Mouse (Mus musculus) heart, embryonic 10.5 days (tissue): ENCODE data around the gene Ahnak2. TPM values are rescaled to one million over a fixed set of nuclear protein-coding genes. Genes with fewer than 3 reads are reported as not detected.
A peak's percentile ranks its signal among the peaks of the same experiment; 100 is the strongest.

Experiments used
- DNase-seq: peaks from one replicate; pipeline ENCODE4 v3.0.0-alpha.2; 2017; ENCODE audit warnings: low spot score
- H3K27ac ChIP-seq: fragments of 300-500 bp; sonication (generic); 2 replicates; pipeline ENCODE4 v1.5.1; 2016; ENCODE audit warnings: mild to moderate bottlenecking
- H3K27me3 ChIP-seq: fragments of 300-500 bp; sonication (generic); 2 replicates; pipeline ENCODE4 v1.6.1; 2016; ENCODE audit warnings: mild to moderate bottlenecking; ENCODE audit not compliant: poor library complexity, insufficient read depth, severe bottlenecking
- H3K36me3 ChIP-seq: fragments of 300-500 bp; sonication (generic); 2 replicates; pipeline ENCODE4 v1.6.1; 2016; ENCODE audit warnings: mild to moderate bottlenecking, moderate library complexity
- H3K4me1 ChIP-seq: fragments of 300-500 bp; sonication (generic); 2 replicates; pipeline ENCODE4 v1.6.1; 2016; ENCODE audit warnings: mild to moderate bottlenecking
- H3K4me3 ChIP-seq: fragments of 300-500 bp; sonication (generic); 2 replicates; pipeline ENCODE4 v1.5.1; 2016; ENCODE audit warnings: mild to moderate bottlenecking, moderate library complexity
- H3K9me3 ChIP-seq: fragments of 300-500 bp; sonication (generic); 2 replicates; pipeline ENCODE4 v1.6.1; 2016; ENCODE audit warnings: mild to moderate bottlenecking, moderate library complexity
- WGBS: fragments of 180-500 bp; shearing (Covaris S2); methylation state at CpG from one replicate; pipeline ENCODE4 v1.1.7; 2016; 5-methylcytosine and 5-hydroxymethylcytosine counted together
- microRNA-seq: library from miRNA; unstranded; fragments of <30 nt; microRNA quantifications from one replicate; pipeline ENCODE4, GENCODE M21; 2017
- polyA plus RNA-seq: library from polyadenylated mRNA; unstranded; fragments of >200 nt; fragmentation: Nextera tagmentation; extraction: Ambion mirVana; gene quantifications from 2 replicates; pipeline ENCODE4 v1.2.1, GENCODE M21; 2016

The Ahnak2 gene
- polyA plus RNA-seq, 1 experiment from 2014 or later = 0.53 TPM

DNA sequence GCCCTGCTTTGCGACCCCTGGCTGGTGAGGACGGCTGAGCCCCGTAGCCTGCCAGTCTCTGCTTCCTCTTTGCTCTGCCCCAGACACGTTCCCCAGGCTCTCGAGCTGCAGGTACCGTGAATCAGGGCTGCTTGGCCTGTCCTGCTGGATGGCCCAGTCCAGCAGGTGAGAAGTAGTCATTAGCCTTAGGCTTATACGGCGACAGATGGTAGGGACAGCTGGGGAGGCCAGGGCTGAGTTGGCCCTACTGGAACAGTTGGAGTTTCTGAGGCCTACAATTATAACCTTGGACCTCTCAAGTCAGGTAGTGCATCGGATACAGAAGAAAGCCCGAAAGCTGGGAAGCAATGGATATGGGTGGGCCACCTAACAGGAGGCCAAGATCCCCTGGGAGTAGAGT, 69.9 kb downstream of the Ahnak2 start:
- Histone ChIP-seq H3K9me3 (no peaks in the 10 kb centered on the region), H3K4me3 (no peak overlapping the region), H3K4me1 (peaks cover 7% of the 10 kb centered on the region; the same call in 1 of the 2 replicates), H3K36me3 (peaks cover 11% of the 10 kb centered on the region), H3K27ac (no peak overlapping the region), H3K27me3 (peaks cover 22% of the 10 kb centered on the region; the same call in 1 of the 2 replicates)
- WGBS = 84% methylated on average over 10 of the region's 10 CpGs
- DNase-seq = no peak

DNA sequence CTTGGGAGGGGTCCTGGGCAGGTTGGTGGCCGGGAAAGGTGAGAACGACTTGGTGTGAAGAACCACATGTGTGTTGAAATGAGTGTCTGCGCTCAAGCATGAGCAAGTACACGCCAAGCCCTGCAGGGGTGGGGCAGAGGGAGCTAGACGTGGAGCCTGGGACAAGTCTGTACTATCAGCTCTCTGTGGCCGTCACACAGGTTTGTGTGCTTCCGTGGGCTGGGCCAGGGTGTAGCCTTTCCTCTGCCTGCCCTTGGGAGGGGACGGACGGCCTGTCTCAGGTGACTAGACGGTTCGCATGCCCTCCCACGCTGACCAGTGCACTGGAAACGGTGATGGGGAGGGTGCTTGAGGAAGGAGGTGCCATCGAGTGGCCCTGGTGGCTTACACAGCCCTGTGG, 71.6 kb downstream of the Ahnak2 start:
- H3K4me1 ChIP-seq = peaks cover 7% of the 10 kb centered on the region; the same call in 1 of the 2 replicates
- no peak overlapping the region for H3K27ac ChIP-seq
- WGBS = 82% methylated on average over 14 of the region's 14 CpGs
- H3K4me3 ChIP-seq = no peak overlapping the region
- no peaks in the 10 kb centered on the region for H3K9me3 ChIP-seq
- DNase-seq = no peak
- 0 out of 2 replicates have a peak, but pooled peaks cover 3% of the 10 kb centered on the region for H3K36me3 ChIP-seq
- peaks cover 25% of the 10 kb centered on the region for H3K27me3 ChIP-seq

DNA sequence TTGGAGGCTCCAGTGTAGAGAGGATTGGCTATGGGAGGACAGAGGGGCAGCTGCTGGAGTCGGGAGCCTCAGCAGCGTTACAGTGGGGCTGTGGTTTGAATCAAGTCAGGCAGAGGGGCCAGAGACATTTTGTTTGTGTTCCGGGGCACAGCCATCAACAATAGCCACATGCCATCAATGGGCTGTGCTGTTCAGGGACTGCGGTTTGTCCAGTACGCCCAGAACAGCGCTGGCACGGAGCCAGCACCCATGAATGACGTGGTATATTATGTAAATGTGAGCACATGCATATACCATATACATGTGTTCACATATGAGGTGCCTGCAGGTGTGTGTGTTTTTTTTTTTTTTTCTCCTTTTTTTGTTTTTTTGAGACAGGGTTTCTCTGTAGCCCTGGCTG, 74.7 kb downstream of the Ahnak2 start:
- Histone ChIP-seq H3K9me3 (no peaks in the 10 kb centered on the region), H3K27me3 (peaks cover 47% of the 10 kb centered on the region), H3K36me3 (0 out of 2 replicates have a peak, but pooled peaks cover 3% of the 10 kb centered on the region), H3K4me1 (peaks cover 14% of the 10 kb centered on the region), H3K4me3 (no peak overlapping the region), H3K27ac (no peak overlapping the region)
- DNase-seq = no peak
- WGBS = 86% methylated on average over 8 of the region's 8 CpGs

DNA sequence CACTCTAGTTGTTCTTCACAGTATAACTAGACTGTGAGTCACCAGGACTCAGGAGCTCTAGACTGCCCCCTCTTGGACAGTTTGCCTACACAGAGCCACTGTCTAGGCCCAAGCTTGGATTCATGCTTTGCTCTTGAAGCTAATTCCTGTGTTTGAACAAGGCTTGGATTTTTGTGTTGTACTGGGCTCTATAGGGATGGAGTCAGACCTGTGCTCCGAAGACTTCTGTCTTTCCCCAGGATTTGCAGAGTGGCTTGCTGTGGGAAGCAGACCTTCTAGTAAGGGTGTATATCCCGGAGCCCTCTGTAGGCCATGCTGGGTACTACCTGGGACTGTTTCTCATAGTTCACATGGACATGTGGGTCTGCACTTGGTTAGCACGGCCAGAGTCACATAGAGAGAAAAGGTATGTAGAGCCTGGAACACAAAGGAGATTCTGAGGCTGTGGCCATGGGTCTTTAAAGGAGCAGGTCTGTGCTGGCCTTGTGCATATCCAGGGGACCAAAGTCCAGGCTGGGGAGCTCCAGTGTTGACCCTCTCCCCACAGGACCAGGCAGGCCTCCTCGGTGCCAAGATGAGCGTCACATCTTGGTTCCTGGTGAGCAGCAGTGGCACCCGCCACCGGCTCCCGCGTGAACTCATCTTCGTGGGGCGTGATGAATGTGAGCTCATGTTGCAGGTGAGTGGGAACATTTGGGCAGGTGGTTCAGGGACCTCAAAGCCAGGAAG, 78.2 kb downstream of the Ahnak2 start:
- no peak overlapping the region for H3K27ac ChIP-seq
- peaks cover 27% of the 10 kb centered on the region for H3K4me1 ChIP-seq
- no peaks in the 10 kb centered on the region for H3K9me3 ChIP-seq
- H3K4me3 ChIP-seq = no peak overlapping the region
- no peaks in the 10 kb centered on the region for H3K36me3 ChIP-seq
- peaks cover 70% of the 10 kb centered on the region for H3K27me3 ChIP-seq
- 71% methylated on average over 11 of the region's 11 CpGs for WGBS
- no peak for DNase-seq

- WGBS = 85% methylated on average over 6 of the region's 6 CpGs
- H3K4me3 ChIP-seq = peak overlapping the region; percentile 87
- DNase-seq = no peak
- H3K27me3 ChIP-seq = peaks cover 70% of the 10 kb centered on the region
- no peaks in the 10 kb centered on the region for H3K36me3 ChIP-seq
- H3K27ac ChIP-seq = 0 out of 2 replicates have a peak overlapping the region, but pooled peaks have one; percentile 84
- H3K9me3 ChIP-seq = no peaks in the 10 kb centered on the region
- H3K4me1 ChIP-seq = peaks cover 34% of the 10 kb centered on the region
These were observed 79.0 kb downstream of the Ahnak2 start for GRCm38 (mm10) chr12:112723445-112723844.

DNA sequence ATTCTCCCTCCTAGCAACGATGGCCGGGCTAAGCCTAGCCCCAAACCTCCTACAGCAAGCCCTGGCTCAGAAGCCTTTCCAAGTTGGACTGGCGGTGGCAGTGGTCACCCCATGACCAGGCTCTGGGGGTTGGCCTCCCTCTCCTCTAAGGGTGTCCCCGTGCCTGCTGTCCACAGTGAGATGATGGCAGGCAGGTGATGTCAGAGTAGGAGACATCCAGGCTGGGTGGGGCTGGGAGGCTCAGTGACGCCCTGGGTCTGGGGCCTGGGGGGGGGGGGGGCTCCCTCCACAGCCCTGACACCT, 79.5 kb downstream of the Ahnak2 start:
- DNase-seq = no peak
- peaks cover 34% of the 10 kb centered on the region for H3K4me1 ChIP-seq
- peak overlapping the region; percentile 87 for H3K4me3 ChIP-seq
- no peaks in the 10 kb centered on the region for H3K9me3 ChIP-seq
- no peaks in the 10 kb centered on the region for H3K36me3 ChIP-seq
- WGBS = 10% methylated on average over 5 of the region's 5 CpGs
- peaks cover 70% of the 10 kb centered on the region for H3K27me3 ChIP-seq
- H3K27ac ChIP-seq = peak overlapping the region; percentile 84; the same call in 1 of the 2 replicates

GRCm38 (mm10) chr12:112722240-112723027, 80.0 kb downstream of the Ahnak2 start:
- Histone ChIP-seq H3K36me3 (no peaks in the 10 kb centered on the region), H3K9me3 (no peaks in the 10 kb centered on the region), H3K27ac (peak overlapping the region; percentile 84), H3K27me3 (peaks cover 68% of the 10 kb centered on the region), H3K4me1 (peaks cover 34% of the 10 kb centered on the region), H3K4me3 (peak overlapping the region; percentile 87)
- DNase-seq = no peak
- WGBS = 2% methylated on average over 74 of the region's 75 CpGs

Small RNA genes within 50 kb of the gene (microRNA-seq; reads per million reads assigned to microRNA genes)
- not detected for gene Mir6940

Other genes with a start within 250 kb of the Ahnak2 start
- gene Inf2, start 213.9 kb downstream of the Ahnak2 start, polyA plus RNA-seq = 3.5 and 5.6 TPM in 2 replicates
- gene Adssl1, start 182.6 kb downstream of the Ahnak2 start, polyA plus RNA-seq = 57.2 and 99.3 TPM in 2 replicates
- 175 and 207 TPM in 2 replicates for gene Siva1, start 158.0 kb downstream of the Ahnak2 start, polyA plus RNA-seq
- 57.1 and 82.0 TPM in 2 replicates for gene Akt1, start 127.8 kb downstream of the Ahnak2 start, polyA plus RNA-seq
- 3.9 and 4.3 TPM in 2 replicates for gene Zbtb42, start 123.8 kb downstream of the Ahnak2 start, polyA plus RNA-seq
- 3.9 and 6.6 TPM in 2 replicates for gene Cep170b, start 82.2 kb downstream of the Ahnak2 start, polyA plus RNA-seq
- 0.57 and 2.9 TPM in 2 replicates for gene Pld4, start 42.0 kb downstream of the Ahnak2 start, polyA plus RNA-seq
- 13.0 and 14.9 TPM in 2 replicates for gene Clba1, start 6.3 kb upstream of the Ahnak2 start, polyA plus RNA-seq
- 66.5 and 98.2 TPM in 2 replicates for gene Cdca4, start 26.8 kb upstream of the Ahnak2 start, polyA plus RNA-seq
- gene Gpr132, start 65.6 kb upstream of the Ahnak2 start, polyA plus RNA-seq = 0.11 TPM in 1 of 2 replicates, not detected in the other
- gene Jag2, start 127.1 kb upstream of the Ahnak2 start, polyA plus RNA-seq = 2.0 and 3.6 TPM in 2 replicates
- 48.6 and 65.5 TPM in 2 replicates for gene Nudt14, start 139.5 kb upstream of the Ahnak2 start, polyA plus RNA-seq
- gene Btbd6, start 173.8 kb upstream of the Ahnak2 start, polyA plus RNA-seq = 22.3 and 23.6 TPM in 2 replicates
- gene Brf1, start 198.0 kb upstream of the Ahnak2 start, polyA plus RNA-seq = 35.3 and 41.5 TPM in 2 replicates
- gene Pacs2, start 211.9 kb upstream of the Ahnak2 start, polyA plus RNA-seq = 11.7 TPM in 2 replicates